Mouse (Mus musculus) kidney, postnatal 25 days (tissue): ENCODE data around the gene Uba7.
A peak's percentile ranks its signal among the peaks of the same experiment; 100 is the strongest.

ENCODE experiments used
- DNase-seq, 2 experiments: peaks; one replicate each; pipeline ENCODE4 v3.0.0; 2021; ENCODE audit warnings: mixed read lengths in 2 of 2

Gene Uba7

DNA sequence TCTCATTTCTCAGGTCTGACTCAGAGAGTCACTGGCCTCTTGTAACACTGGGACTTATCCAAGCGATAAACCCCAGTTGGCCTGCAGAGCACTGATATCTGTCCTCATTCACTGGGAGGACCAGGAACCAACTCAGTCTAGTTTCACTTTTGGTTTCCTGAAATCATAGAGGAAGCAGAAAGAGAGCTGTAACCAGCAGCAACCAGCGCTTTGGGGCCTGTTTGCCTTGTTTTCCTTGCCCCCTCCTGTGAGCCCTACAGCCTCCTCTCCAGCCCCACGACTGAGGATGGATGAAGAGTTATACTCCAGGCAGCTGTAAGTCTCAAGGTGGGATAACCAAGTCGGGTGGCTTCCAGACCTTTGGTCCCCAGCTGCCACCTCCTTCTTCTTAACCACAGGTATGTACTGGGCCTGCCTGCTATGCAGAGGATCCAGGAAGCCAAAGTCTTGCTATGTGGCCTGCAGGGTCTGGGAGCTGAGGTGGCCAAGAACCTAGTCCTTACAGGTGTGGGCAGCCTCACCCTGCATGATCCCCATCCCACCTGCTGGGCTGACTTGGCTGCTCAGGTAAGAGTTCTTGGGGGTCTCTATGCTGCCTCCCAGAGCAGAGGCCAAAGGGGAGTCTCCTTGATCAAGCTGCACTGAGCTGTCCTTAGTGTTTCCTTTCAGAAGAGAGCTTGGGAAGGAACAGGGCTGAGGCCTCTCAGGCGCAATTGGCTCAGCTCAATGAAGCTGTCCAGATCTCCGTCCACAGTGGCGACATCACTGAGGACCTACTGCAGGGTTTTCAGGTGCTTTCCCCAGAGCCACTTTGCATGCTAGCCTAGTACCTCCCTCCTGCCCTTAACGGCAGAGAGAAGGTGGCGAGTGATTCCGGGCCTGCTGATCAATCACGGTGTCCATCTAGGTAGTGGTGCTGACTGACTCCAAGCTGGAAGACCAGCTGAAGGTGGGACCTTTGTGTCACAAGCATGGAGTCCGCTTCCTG lies at the start of gene Uba7:
Uba7 (plus strand) TSS at position 107 of the 988 bp plus-strand sequence.
- peak; percentile 35 to 50 for DNase-seq

DNA sequence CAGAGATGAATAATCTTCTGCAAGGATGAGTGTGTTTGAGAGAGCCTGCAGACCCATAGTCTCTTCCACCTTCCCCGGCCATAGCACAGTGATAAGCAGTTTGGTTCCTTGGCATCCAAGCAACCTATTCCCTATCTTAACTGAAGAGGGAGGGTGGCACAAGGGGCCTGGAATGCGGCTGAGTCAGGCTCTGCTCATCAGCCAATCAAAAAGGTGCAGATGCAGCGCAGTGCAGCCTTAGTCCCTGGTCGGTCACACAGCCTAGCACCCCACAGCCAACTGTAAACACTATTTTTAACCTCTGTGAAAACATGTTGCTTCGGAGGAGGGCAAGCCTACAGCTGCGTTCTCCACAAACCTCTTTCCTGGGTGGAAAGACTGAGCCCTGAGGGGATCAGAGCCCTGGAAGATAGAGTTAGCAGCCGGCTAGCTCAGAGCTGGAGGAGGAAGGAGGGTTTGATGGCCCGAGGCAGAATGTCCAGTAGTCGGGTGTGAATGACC lies 48.3 kb upstream of the Uba7 start:
- DNase-seq: no peak

DNA sequence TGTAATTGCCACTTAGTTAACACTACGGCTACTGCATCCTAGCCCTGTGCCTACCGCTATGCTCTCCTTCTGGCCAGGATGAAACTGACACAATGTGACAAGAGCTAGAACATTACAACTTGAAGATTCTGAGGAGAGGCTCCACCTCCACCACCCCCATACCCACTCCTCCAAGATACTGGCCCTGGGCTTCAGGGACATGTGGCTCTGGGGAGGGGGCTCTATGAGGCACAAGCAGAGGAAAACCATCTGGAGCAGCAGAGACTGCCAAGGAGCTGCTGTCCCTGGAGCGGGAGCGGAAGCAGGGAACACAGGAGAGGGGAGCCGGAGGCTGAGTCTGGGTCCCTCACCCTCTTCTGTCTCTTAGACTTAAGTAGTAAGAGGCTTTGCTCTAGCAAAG lies 47.6 kb upstream of the Uba7 start:
- no peak for DNase-seq

DNA sequence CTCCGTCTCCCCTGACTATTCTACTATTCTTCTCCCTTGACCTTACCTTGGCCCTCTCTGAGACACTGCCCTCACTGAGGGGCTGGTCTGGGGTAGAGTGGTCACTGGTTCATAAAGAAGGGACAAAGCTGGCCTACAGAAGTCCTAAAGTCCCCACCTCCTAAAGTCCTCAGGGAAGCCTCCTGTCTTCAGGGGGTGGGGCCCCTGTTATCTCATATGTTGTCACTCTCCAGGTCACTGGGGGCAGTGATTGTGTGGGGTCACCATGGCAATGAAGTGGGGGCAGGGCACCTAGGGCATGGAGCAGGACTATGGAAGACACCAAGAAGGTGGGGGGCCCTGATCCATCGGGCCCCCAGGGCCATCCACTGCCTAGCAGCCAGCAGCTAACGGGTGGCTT lies 47.1 kb upstream of the Uba7 start, which contains the start of gene Actl11:
Actl11 (plus strand) TSS at position 301 of the 400 bp plus-strand sequence.
- DNase-seq: no peak

DNA sequence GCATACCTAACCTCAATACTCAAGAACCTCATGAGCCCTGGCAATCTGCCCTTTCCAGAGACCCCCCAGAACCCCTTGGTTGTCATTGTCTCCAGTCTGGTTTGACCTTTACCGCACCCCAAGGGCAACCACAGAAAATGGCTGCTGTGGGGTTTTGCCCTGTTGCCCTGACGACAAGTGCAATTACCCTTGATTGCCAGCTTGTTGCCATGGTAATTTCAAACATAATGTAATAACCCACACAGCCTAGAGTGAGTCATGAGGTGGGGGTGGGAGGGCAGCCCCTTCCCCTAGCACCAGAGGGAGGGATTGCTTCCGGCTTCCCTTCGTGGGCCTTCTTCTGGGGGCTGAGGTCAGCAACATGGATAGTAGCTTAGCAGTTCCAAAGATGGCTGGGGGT lies 43.1 kb upstream of the Uba7 start:
- no peak for DNase-seq

DNA sequence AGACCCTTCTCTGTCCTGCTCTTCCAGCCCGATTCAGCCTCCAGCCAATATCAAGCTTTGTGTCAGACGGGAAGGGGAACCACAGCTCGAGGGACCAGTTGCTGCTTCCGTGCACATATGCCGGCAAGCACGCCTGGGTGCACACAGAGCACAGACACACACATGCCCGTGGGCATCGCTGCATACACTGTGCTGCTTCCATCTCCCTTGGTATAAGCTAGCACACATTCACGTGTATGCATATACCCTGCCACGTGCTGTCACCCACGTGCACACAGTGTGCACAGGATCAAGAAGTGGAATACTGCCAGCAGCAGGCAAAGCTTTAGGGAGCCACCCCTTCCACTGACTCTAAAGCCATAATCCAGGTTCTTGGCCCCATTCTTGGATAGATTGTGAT lies 41.2 kb upstream of the Uba7 start:
- DNase-seq: no peak

DNA sequence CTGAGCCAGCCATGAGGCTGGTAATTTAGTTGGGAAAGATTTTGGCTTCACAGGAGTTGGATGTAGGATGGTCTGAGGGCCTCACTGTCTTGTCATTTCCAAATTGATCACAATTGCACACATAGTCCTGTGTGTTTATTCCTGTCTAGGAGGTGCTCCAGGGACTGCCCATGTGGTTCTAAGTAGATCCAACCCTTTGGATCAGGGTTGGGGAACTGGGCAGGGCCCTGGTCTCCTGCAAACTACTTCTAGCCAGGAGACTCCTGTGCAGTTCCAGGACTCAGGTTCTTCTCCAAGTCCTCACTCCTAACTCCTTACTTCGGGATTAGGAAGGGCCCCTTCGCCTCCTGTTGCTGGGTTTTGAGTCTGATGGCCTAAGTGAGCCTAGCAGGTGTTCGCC lies 39.9 kb upstream of the Uba7 start, which contains the start of gene Camkv:
Camkv (plus strand) TSS at position 301 of the 400 bp plus-strand sequence.
- no peak for DNase-seq

DNA sequence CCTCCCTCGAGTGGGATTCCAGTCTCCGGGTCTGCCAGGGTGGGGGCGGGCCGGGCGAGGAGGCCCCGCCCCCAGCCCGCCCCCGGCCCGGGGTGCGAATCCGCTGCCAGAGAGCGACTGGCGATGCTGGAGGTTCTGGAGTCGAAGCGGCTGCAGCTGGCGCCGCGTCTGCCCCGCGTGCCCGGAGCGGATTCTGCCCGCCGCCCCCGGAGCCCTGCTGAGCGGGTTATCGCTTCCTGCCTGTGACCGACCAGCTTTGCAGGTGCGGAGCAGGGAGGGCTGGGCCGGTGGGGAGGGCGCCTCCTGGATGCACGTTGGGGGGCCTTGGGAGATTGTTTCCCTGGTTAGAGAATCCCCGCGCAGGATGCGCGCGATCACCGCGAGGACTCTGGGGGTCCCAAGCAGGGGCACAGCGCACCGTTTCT lies 39.5 kb upstream of the Uba7 start:
- no peak for DNase-seq

DNA sequence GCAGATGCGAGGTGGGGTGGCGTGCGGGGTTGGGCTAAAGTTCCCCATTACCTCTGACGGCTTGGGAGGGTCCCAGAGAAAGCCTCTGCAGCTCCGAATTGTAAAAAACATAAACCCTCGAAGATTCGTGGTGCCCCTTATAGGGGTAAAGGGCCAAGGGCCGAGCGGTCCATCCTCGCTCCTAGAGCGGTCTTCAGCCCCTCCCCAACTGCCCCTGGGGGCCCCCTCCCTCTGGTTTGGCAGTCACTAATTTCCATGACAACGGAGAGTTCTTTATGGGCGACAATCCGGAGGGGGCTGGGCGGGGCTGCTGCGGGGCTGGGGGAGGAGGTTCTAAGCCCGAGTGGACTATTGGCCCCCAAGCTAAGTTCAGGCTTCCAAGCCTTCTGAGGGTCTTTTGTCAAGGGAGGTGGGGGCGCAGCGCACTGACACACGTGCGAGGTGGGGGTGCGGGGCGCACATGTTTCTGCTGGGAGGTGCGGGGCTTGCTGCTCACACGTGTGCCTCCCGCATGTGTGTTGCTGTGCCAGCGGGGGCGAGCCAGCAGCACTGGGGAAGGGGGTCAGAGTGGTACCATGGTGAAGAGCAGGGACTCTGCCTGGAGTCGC lies 39.0 kb upstream of the Uba7 start:
- no peak for DNase-seq

DNA sequence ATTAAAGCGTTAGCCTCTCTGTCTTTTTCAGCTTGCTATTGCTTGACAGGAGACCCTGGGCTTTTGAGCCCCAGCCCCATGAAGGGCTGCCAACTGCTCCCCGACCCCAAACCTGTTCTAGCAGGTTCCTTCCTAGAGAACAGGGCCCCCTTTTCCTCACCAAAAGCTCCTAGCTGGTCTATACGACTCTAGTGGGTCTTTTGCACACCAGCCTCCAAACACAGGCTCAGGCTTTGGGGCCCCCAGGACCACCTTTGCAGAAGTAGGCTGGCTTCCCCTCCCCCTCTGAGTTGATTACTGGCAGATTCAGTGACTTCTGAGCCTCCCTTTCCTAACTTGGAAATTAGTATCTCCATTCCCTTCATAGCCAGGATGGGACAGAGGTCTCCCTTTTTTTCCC lies 38.5 kb upstream of the Uba7 start:
- no peak for DNase-seq

DNA sequence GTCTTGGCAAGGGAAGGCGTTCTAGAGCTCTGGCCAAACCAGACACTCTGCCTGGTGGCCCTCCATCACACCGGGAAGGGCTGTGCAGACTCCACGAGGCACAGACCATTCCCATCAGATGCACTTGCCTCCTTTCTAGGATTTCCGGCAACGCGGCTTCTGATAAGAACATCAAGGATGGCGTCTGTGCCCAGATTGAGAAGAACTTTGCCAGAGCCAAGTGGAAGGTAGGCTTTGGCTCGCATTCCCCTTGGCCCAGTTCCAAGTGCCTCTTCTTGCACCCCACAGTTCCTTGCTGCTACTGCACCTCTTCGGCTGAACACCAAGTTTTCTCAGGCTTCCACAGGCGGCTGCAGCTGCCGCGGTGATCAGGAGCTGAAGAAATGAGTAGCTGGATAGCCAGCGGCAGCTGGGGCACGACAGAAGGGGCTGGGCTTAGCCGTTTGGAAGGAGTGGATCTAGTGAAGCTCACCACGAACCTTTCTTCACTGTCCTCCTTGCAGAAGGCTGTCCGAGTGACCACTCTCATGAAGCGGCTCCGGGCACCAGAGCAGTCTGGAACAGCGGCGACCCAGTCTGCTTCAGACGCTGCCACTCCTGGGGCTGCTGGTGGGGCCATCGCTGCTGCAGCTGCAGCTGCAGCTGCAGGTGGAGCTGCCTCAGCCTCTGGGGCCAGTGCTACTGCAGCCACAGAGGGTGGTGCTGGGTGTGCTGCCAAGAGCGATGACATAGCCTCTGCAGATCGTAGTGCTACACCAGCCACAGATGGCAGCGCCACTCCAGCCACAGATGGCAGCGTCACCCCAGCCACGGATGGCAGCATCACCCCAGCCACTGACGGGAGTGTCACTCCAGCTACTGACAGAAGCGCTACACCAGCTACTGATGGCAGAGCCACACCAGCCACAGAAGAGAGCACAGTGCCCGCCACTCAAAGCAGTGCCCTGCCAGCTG lies 27.8 kb upstream of the Uba7 start:
- no peak for DNase-seq

DNA sequence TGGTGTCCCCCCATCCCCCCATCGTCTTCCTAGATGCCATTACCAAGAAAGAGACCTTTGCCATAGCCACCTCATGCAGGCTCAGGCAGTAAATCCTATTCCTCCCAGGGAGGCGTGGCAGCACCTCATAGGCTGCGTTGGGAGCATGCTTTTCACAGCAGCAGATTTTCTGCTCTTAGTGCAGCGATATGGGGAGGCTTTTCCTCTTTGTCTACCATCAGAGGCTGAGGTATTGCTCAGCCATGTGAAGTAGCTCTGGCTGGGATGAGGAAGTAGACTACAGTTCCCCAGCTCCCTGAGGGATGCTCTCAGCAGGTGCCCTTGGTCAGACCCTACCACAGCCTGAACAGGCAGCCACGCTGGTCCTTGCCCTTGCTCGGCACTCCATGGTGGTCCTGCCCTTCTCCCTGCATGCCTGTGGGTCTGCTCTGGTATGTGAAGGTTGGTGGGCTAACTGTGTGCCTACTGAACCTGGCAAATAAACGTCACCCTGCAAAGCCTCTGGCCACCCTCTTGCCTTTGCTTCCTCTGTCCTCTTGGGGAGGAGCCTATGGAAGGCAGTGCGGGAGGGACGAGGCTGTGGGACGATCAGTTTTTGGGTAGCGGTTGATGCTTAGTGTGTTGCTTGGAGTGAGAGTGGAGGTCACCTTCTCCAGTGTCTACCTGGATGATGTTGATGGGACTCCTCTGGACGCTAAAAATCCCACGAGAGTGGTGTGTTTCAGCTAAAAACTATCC lies 26.0 kb upstream of the Uba7 start:
- no peak for DNase-seq

DNA sequence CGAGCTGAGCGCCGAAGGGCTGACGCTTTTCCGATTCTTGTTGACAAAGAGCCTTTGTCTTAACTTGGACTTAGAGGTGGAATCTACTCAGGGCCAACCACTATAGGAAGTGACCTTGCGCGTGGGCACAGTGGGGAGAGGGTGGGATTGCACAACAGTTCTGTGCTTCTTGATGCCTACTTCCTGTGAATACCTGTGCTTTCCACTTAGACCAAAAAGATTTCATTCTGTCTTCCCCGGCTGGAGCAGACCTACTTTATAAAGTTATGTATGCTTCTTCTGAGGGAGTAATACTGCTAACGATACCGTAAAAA lies 25.4 kb upstream of the Uba7 start, which contains the start of gene Traip:
Traip (plus strand) TSS at position 215 of the 314 bp plus-strand sequence.
- DNase-seq: no peak

DNA sequence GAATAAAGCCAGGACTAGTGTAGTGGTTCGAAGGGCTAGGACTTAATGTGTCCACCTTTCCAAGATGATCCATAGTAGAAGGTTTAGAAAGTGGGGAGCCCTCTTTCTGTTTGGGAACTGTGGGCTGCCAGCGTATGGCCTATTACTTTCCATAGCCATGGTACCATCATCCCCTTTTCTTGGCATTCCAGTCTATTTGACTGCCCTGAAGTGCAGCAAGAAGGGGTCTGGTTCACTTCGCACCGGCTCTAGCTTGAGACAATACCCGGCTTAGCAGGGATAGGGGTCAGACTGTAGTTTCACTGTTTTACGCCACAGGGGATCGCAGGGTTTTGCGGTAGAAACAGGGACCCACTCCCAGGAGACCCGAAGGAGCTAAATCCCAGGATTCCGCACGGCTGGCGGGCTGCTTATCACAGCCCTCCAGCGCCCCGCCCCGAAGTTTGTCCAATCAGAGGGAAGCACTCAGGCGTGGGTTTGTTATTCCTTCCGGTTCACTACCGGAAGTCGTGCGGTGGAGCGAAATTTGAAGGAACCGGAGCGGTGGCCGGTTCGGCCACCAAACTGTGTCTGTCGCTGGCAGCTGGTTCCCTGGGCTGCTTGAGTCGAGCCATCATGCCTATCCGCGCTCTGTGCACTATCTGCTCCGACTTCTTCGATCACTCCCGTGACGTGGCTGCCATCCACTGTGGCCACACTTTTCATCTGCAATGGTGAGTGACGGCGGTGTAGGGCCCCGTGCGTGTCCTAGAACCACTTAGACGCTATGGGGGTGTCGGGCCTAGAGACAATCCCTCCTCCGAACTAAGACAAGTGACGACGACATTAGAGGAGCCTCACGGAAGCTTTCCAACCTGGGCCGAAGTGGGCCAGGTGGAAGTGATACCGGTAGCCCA lies 24.6 kb upstream of the Uba7 start:
- DNase-seq: peak; percentile 96 to 97

DNA sequence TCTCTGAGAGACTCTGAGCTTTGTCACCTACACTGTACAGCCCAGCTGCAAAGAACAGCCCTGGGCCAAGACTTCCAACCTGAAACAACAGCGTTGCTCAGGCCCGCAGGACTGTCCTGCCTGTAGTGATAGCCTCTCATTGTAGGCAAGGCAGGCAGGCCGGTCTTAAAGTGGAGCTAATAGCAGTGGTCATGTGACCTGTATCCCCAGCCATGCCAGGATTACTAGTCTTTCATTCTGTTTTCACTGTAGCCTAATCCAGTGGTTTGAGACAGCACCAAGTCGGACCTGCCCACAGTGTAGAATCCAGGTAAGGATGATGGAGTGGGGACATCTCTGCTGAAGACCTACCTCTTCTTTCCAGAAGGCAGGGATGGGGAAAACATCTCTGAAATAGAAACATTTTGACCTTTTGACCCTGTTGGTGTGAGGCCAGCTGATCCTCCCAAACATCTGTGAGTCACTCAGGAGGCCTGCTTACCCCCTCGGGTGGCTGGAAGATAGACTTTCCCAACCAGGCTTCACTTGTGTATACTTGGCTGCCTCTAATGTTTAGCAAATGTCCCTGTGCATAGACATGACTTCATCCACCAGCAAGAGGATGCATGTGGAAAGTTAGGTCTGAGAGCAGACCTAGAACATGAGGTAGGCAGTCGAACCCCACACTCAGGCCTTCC lies 19.6 kb upstream of the Uba7 start:
- DNase-seq: no peak

DNA sequence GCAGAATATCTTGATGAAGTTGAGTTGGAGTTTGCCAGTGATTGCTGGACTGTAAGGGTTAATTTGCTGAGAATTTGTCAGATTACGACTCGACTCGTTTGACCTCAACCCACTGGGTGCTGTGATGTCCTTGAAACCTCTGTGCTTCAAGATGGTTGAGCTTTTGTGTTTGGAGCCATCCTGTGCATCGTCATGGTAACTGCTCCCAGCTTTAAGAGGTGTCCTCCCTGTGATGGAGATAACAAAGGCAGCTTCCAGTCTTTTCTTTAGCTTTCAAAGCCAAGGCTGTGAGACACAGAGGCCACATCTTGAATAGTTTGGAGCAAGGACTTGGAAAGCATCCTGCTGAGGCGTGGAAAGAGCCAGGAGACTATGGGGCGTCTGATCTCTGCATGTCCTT lies 18.2 kb upstream of the Uba7 start:
- no peak for DNase-seq

DNA sequence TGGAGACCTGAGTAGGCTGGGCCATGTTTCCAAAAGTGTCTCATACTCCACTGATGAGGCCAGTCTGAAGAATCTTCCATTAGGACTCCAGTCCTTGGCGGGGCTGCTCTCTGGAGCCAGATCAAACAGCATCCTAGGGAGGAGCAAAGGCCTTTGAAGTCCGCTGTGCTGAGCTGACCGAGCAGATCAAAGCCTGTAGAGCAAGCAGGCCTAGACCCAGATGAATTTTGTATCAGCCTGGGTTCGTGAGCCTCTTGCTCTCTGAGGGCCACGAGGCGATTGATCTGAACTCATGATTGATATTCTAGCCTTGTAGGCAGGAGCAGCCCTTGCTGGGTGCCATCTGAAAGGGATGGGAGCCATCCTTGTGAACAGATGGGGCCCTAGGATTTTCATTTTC lies 15.4 kb upstream of the Uba7 start:
- no peak for DNase-seq

DNA sequence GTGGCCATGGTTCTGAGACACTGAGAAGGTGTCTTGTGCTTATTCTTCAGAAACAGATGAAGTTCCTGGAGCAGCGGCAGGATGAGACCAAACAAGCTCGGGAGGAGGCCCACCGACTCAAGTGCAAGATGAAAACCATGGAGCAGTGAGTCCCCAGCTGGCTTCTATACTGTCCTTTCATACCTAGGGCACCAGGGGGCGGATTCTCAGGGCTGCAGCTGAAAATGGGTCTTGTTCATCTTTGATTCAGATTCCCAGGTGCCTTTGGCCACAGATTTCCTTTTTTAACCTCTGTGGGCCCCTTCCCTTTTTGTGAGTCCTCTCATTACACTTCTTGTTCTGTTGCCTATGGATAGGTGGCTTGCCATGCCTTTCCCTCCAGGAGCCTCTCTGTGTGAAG lies 14.4 kb upstream of the Uba7 start:
- DNase-seq: no peak

DNA sequence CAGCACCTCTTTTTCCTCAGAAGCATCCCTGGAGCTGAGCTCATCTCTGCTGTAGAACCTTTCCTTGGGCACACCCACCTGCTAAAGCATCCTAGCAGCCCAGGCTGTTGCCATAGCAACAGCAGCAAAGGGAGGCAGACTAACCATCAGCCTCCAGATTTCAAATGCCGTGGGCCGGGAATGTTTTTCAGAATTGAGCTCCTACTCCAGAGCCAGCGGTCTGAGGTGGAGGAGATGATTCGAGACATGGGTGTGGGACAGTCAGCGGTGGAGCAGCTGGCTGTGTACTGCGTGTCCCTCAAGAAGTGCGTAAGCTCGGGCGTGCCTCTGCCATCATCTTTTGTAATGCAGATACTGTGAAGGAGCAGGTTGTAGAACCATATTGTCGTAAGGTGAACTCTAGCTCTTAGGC lies 13.9 kb upstream of the Uba7 start:
- DNase-seq: no peak

DNA sequence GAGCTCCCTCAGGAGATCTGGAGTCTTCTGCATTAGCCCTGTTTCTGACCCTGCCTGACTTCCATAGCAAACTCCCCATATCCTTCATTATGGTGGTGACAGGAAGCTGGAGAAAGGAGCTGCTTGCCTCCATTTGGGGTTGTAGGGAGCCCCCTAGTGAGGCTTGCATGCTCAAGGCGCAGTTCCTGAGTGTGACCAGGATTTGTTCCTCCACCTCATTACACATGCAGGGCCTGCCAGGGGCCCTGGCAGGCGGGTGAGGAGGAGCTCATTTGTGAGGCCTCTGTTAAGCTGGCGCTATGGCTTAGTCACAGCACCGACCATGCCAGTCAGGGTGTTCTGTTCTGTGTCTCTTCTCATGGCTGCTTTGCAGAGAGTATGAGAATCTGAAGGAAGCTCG lies 13.4 kb upstream of the Uba7 start:
- no peak for DNase-seq
